ENCODE assay signal across 9 mouse cellular contexts in the genomic region with DNA sequence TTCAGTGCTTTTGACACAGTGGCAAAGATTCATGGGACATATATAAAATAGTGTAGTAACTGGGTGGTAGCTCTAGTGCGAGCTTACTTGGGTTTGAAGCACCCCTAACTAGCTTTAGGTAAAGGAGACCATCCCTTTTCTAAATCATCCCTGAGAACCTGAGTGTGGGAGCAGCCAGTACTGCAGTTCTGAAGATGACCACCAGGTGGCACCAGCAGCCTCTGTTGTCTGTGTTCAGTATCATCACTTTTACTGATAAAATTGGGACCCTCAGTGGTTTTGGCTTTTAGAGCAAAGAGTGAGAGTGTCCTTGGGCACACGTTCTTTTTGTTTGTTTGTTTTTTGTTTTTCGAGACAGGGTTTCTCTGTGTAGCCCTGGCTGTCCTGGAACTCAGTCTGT. TPM values are rescaled to one million over a fixed set of nuclear protein-coding genes. Genes with fewer than 3 reads are reported as not detected.
DNase-seq lines count a peak whose midpoint lies in the region; ATAC-seq and TF ChIP-seq lines count a peak whose summit lies in the region.
"Had no signal": no experiment of that assay in that cellular context is flagged by ENCODE, and none has a peak within 500 bp of the region (broad histone marks: within the 10 kb centered on the region; RNA-seq: fewer than 3 reads in every experiment).

No protein-coding gene starts in this region.

- no peak for ATAC-seq in lung, embryonic 14.5 days (ENCODE audit: insufficient read depth)

- H3K9me3 ChIP-seq in lung, embryonic 14.5 days (ENCODE audit: low read depth, low read length) = no peaks in the 10 kb centered on the region
- H3K9me3 ChIP-seq: embryonic facial prominence, embryonic 15.5 days had no signal

- no peaks in the 10 kb centered on the region; the same call in 1 of the 2 replicates for H3K4me1 ChIP-seq in lung, embryonic 14.5 days (ENCODE audit: insufficient read depth)

- no peaks in the 10 kb centered on the region for H3K27me3 ChIP-seq in lung, embryonic 14.5 days (ENCODE audit: insufficient read depth, low read length)
- H3K27me3 ChIP-seq: embryonic facial prominence, embryonic 15.5 days had no signal

- no peak overlapping the region for H3K9ac ChIP-seq in lung, embryonic 14.5 days
- H3K9ac ChIP-seq: embryonic facial prominence, embryonic 15.5 days had no signal

- no peak overlapping the region for H3K4me3 ChIP-seq in lung, embryonic 14.5 days (ENCODE audit: low read depth, low read length)

- H3K36me3 ChIP-seq in lung, embryonic 14.5 days (ENCODE audit: insufficient read depth) = peaks cover 29% of the 10 kb centered on the region

- DNase-seq in 3T3-L1 (ENCODE audit: low read depth, low spot score) = peak; percentile 88
- peak; percentile 39 for DNase-seq in Muller cell, postnatal 12 days (ENCODE audit: inconsistent ontology term)
- peak; percentile 89 to 93 for DNase-seq in cerebellum, postnatal 25 days
- peak; percentile 75 to 83 for DNase-seq in gastrocnemius, postnatal 4 days (ENCODE audit: low spot score in 2 of 2)
- DNase-seq in kidney, postnatal 4 days = peak; percentile 91 to 94
- DNase-seq in lung, embryonic 14.5 days = peak; percentile 93
- DNase-seq in ovary, postnatal 14 days (ENCODE audit: low spot score) = peak; percentile 77
- peak; percentile 87 for DNase-seq in thymus, postnatal 25 days

- H3K4me2 ChIP-seq in lung, embryonic 14.5 days = no peak overlapping the region

- no peak overlapping the region for H3K27ac ChIP-seq in lung, embryonic 14.5 days (ENCODE audit: low read depth)
- H3K27ac ChIP-seq: embryonic facial prominence, embryonic 15.5 days had no signal

- peak; percentile 96 for TF ChIP-seq CTCF in lung, embryonic 14.5 days (IDR thresholded peaks at IDR 0.05; ENCODE audit: low read depth)

- 4% methylated on average over 3 of the region's 3 CpGs for WGBS in lung, embryonic 14.5 days

RNA-seq across cellular contexts. Expression of a gene that starts 1.9 kb away (rescaled TPM):
- 10 to 100 TPM; 11.0 to 12.1 TPM for total RNA-seq in gastrocnemius, postnatal 4 days (2021)
- polyA plus RNA-seq in lung, embryonic 14.5 days (2014; fragmentation: Nextera tagmentation; extraction: Ambion mirVana) = 16.3 and 22.1 TPM in 2 replicates

RNA-seq across cellular contexts. Expression of a gene that starts 21.2 kb away (rescaled TPM):
- total RNA-seq in gastrocnemius, postnatal 4 days (2021) = 10 to 100 TPM; 22.2 to 22.7 TPM
- 54.9 and 55.8 TPM in 2 replicates for polyA plus RNA-seq in lung, embryonic 14.5 days (2014; fragmentation: Nextera tagmentation; extraction: Ambion mirVana)

RNA-seq across cellular contexts. Expression of a gene that starts 28.1 kb away (rescaled TPM):
- 100 to 1,000 TPM; 149 to 150 TPM for total RNA-seq in gastrocnemius, postnatal 4 days (2021)
- 69.7 and 76.5 TPM in 2 replicates for polyA plus RNA-seq in lung, embryonic 14.5 days (2014; fragmentation: Nextera tagmentation; extraction: Ambion mirVana)

RNA-seq across cellular contexts. Expression of a gene that starts 30.7 kb away (rescaled TPM):
- 10 to 100 TPM; 36.5 to 38.3 TPM for total RNA-seq in gastrocnemius, postnatal 4 days (2021)
- 33.4 and 38.4 TPM in 2 replicates for polyA plus RNA-seq in lung, embryonic 14.5 days (2014; fragmentation: Nextera tagmentation; extraction: Ambion mirVana)

RNA-seq across cellular contexts. Expression of a gene that starts 33.2 kb away (rescaled TPM):
- 10 to 100 TPM; 28.2 to 35.0 TPM for total RNA-seq in gastrocnemius, postnatal 4 days (2021)
- polyA plus RNA-seq in lung, embryonic 14.5 days (2014; fragmentation: Nextera tagmentation; extraction: Ambion mirVana) = 38.5 and 43.7 TPM in 2 replicates

Comparison
In these comparisons a context has a peak if more than half of its experiments do, and no peak if none do; other contexts are left out.
1. DNase-seq: peak in every context shown above with its lines; median percentile 93 in lung, embryonic 14.5 days; 92 in kidney, postnatal 4 days; 91 in cerebellum, postnatal 25 days; 88 in 3T3-L1; 87 in thymus, postnatal 25 days; 79 in gastrocnemius, postnatal 4 days; 77 in ovary, postnatal 14 days; 39 in Muller cell, postnatal 12 days.